Mouse (Mus musculus) Patski (cell line): ENCODE data around the gene Trmt10c. TPM values are rescaled to one million over a fixed set of nuclear protein-coding genes. Genes with fewer than 3 reads are reported as not detected.

Experiments
- ATAC-seq: fragments of 100-300 bp; one replicate; pipeline ENCODE4 v1.8.0; 2021
- CTCF ChIA-PET: fragments of 350-600 bp; sonication (Branson Sonifier 250); formaldehyde crosslinking; loops from one replicate; lab custom pipeline; 2022; ENCODE audit warnings: inconsistent platforms; lab: Charles Lee
- POLR2A ChIA-PET: fragments of 350-600 bp; sonication (Branson Sonifier 250); formaldehyde crosslinking; loops from one replicate; lab custom pipeline; 2022; ENCODE audit warnings: antibody characterized with exemption, inconsistent platforms; lab: Charles Lee
- DNase-seq: peaks from one replicate; pipeline ENCODE4 v3.0.0-alpha.2; 2011; ENCODE audit warnings: low read depth, low spot score
- H3K27me3 ChIP-seq: fragments of 371-371 bp; one replicate; pipeline ENCODE4 v1.5.1; 2021
- CTCF ChIP-seq: fragments of 100-300 bp; IDR thresholded peaks from one replicate; pipeline ENCODE4 v1.5.1; 2021
- in situ Hi-C: fragments of 300-500 bp; cut with MboI; formaldehyde crosslinking; loops from 3 replicates; pipeline ENCODE4 v1.11.1; 2018; ENCODE audit warnings: low pct_unique_long_range_greater_than_20kb, mixed read lengths
- polyA plus RNA-seq: library from polyadenylated mRNA; unstranded; gene quantifications from one replicate; pipeline ENCODE4 v1.2.3, GENCODE M21; 2021

The Trmt10c gene
- polyA plus RNA-seq, 1 experiment from 2014 or later, result 17.9 TPM

- DNase-seq, result no peak
- no peak for ATAC-seq
- CTCF ChIA-PET, result interaction anchor here (1.5 to 1.6 kb wide), 2 partner anchors 8 to 12 kb away, joined by 3 to 5 read pairs; no protein-coding TSS in a partner anchor
Observed at GRCm38 (mm10) chr16:56012789-56013743, 24.6 kb downstream of the Trmt10c start.

GRCm38 (mm10) chr16:56008862-56009261, 28.8 kb downstream of the Trmt10c start:
- in situ Hi-C loops, result no loop called here
- ChIA-PET POLR2A (interaction anchor here (1.6 kb wide), 1 partner anchor 11 kb away, joined by 3 read pairs; no protein-coding TSS in a partner anchor), CTCF (interaction anchor here (1.2 to 3.5 kb wide), 2 partner anchors 29 to 56 kb away, joined by 3 to 13 read pairs; no protein-coding TSS in a partner anchor)
- TF ChIP-seq CTCF, result no peak
- DNase-seq (no peak), ATAC-seq (no peak)
- no peaks in the 10 kb centered on the region for H3K27me3 ChIP-seq

More at GRCm38 (mm10) chr16:56012789-56013743, 24.6 kb downstream of the Trmt10c start:
- POLR2A ChIA-PET, result interaction anchor here (0.6 kb wide), 1 partner anchor 43 kb away, joined by 4 read pairs; no protein-coding TSS in a partner anchor
- in situ Hi-C loops, result loop anchor here (10.0 kb wide), 1 partner anchor 62 kb away; no protein-coding TSS in a partner anchor
- peak; percentile 33 for TF ChIP-seq CTCF
- no peaks in the 10 kb centered on the region for H3K27me3 ChIP-seq

GRCm38 (mm10) chr16:56006798-56007197, 30.8 kb downstream of the Trmt10c start:
- H3K27me3 ChIP-seq, result no peaks in the 10 kb centered on the region
- ATAC-seq, result no peak
- DNase-seq, result no peak
- ChIA-PET POLR2A (no interaction called here), CTCF (interaction anchor here (0.8 kb wide), 1 partner anchor 12 kb away, joined by 3 read pairs; no protein-coding TSS in a partner anchor)
- in situ Hi-C loops, result no loop called here
- no peak for TF ChIP-seq CTCF

- no peaks in the 10 kb centered on the region for H3K27me3 ChIP-seq
- TF ChIP-seq CTCF, result no peak
- DNase-seq, result no peak
- ATAC-seq, result no peak
- in situ Hi-C loops, result no loop called here
- ChIA-PET POLR2A (no interaction called here), CTCF (interaction anchor here (0.6 kb wide), 1 partner anchor 10 kb away, joined by 3 read pairs; no protein-coding TSS in a partner anchor)
Observed at GRCm38 (mm10) chr16:55994235-55994634, 43.4 kb downstream of the Trmt10c start.

GRCm38 (mm10) chr16:55990311-55990710, 47.3 kb downstream of the Trmt10c start:
- in situ Hi-C loops, result no loop called here
- ChIA-PET POLR2A (no interaction called here), CTCF (interaction anchor here (1.5 kb wide), 1 partner anchor 11 kb away, joined by 3 read pairs; no protein-coding TSS in a partner anchor)
- ATAC-seq, result no peak
- TF ChIP-seq CTCF, result no peak
- no peaks in the 10 kb centered on the region for H3K27me3 ChIP-seq
- no peak for DNase-seq

GRCm38 (mm10) chr16:55986001-55986400, 51.6 kb downstream of the Trmt10c start:
- ChIA-PET CTCF (no interaction called here), POLR2A (no interaction called here)
- ATAC-seq (no peak), DNase-seq (no peak)
- TF ChIP-seq CTCF, result no peak
- in situ Hi-C loops, result no loop called here
- no peaks in the 10 kb centered on the region for H3K27me3 ChIP-seq

Other genes with a start within 250 kb of the Trmt10c start
- 94.5 TPM for gene Nfkbiz, start 198.9 kb downstream of the Trmt10c start, polyA plus RNA-seq
- gene Nxpe3, start 142.5 kb downstream of the Trmt10c start, polyA plus RNA-seq, result 3.5 TPM
- gene Cep97, start 103.0 kb downstream of the Trmt10c start, polyA plus RNA-seq, result 9.4 TPM
- gene Rpl24, start 71.5 kb downstream of the Trmt10c start, polyA plus RNA-seq, result 905 TPM
- 13.6 TPM for gene Zbtb11, start 63.9 kb downstream of the Trmt10c start, polyA plus RNA-seq
- gene Pcnp, start 8.1 kb downstream of the Trmt10c start, polyA plus RNA-seq, result 96.6 TPM
- 22.8 TPM for gene Senp7, start 10.5 kb upstream of the Trmt10c start, polyA plus RNA-seq
- gene Impg2, start 166.5 kb upstream of the Trmt10c start, polyA plus RNA-seq, result 0.24 TPM